In genomic region chr8:110196678-110197077, GRCm38 (mm10) we compare ENCODE assay signal across 10 mouse cellular contexts. TPM values are rescaled to one million over a fixed set of nuclear protein-coding genes. Genes with fewer than 3 reads are reported as not detected.
A peak's percentile ranks its signal among the peaks of the same experiment; 100 is the strongest.
DNase-seq lines count a peak whose midpoint lies in the region; ATAC-seq and TF ChIP-seq lines count a peak whose summit lies in the region.
"Had no signal": no experiment of that assay in that cellular context is flagged by ENCODE, and none has a peak within 500 bp of the region (broad histone marks: within the 10 kb centered on the region; RNA-seq: fewer than 3 reads in every experiment).

No protein-coding gene starts in this region.

- H3K4me3 ChIP-seq in heart, embryonic 12.5 days, result no peak overlapping the region
- H3K4me3 ChIP-seq in ES-E14 (ENCODE audit: insufficient read depth in 1 of 2, low read depth in 1 of 2, low read length in 2 of 2, poor library complexity in 1 of 2, severe bottlenecking in 1 of 2), result no peak overlapping the region
- H3K4me3 ChIP-seq in lung, embryonic 16.5 days (ENCODE audit: low read length), result no peak overlapping the region
- H3K4me3 ChIP-seq in layer of hippocampus, adult 2 months, result no peak overlapping the region

- in situ Hi-C loops in ES-E14 (cut with MboI; ENCODE audit: low sequenced_read_pairs in 2 of 2, unreplicated experiment in 2 of 2), result no loop called here

- H3K4me2 ChIP-seq in heart, embryonic 12.5 days, result no peak overlapping the region
- H3K4me2 ChIP-seq in lung, embryonic 16.5 days (ENCODE audit: low read depth, low read length), result no peak overlapping the region

- no peak overlapping the region for H3K27ac ChIP-seq in heart, embryonic 12.5 days (ENCODE audit: poor library complexity, severe bottlenecking)
- no peak overlapping the region for H3K27ac ChIP-seq in ES-E14 (ENCODE audit: insufficient read depth, low read depth, low read length, poor library complexity, severe bottlenecking)
- no peak overlapping the region for H3K27ac ChIP-seq in lung, embryonic 16.5 days (ENCODE audit: low read length)
- H3K27ac ChIP-seq in layer of hippocampus, adult 2 months, result no peak overlapping the region

- no peak for TF ChIP-seq CTCF in layer of hippocampus, adult 2 months (conservative IDR thresholded peaks at IDR 0.05)

- H3K36me3 ChIP-seq in heart, embryonic 12.5 days, result no peaks in the 10 kb centered on the region
- no peaks in the 10 kb centered on the region for H3K36me3 ChIP-seq in ES-E14 (ENCODE audit: control insufficient read depth, insufficient read depth, low read length, poor library complexity, severe bottlenecking)
- H3K36me3 ChIP-seq in lung, embryonic 16.5 days (ENCODE audit: control insufficient read depth, insufficient read depth, low read length), result no peaks in the 10 kb centered on the region

- WGBS in heart, embryonic 12.5 days, result under 1% methylated on average over 5 of the region's 5 CpGs
- WGBS in lung, embryonic 16.5 days, result 2% methylated on average over 5 of the region's 5 CpGs

- H3K9me3 ChIP-seq in heart, embryonic 12.5 days (replicated peaks), result no peaks in the 10 kb centered on the region
- no peaks in the 10 kb centered on the region for H3K9me3 ChIP-seq in ES-E14 (ENCODE audit: control insufficient read depth, insufficient read depth, low read depth, low read length)
- no peaks in the 10 kb centered on the region for H3K9me3 ChIP-seq in lung, embryonic 16.5 days (ENCODE audit: control insufficient read depth, low read length)

- peak; percentile 5 to 41 for DNase-seq in heart, adult 18-20 months
- DNase-seq in ES-E14 (ENCODE audit: low read depth, low spot score), result peak; percentile 47
- DNase-seq in embryo, embryonic 11.5 days (ENCODE audit: low read depth, low spot score), result peak; percentile 73
- DNase-seq in thymus, postnatal 4 days, result peak; percentile 71
- no peak for DNase-seq in right cerebral cortex, postnatal 36 days (ENCODE audit: low spot score in 2 of 2)
- no peak for DNase-seq in layer of hippocampus, adult 2 months (ENCODE audit: low spot score in 2 of 2)

- H3K27me3 ChIP-seq in heart, embryonic 12.5 days (replicated peaks), result no peaks in the 10 kb centered on the region
- H3K27me3 ChIP-seq in lung, embryonic 16.5 days (ENCODE audit: control insufficient read depth, insufficient read depth, low read depth, low read length), result no peaks in the 10 kb centered on the region

- H3K9ac ChIP-seq in heart, embryonic 12.5 days, result no peak overlapping the region
- no peak overlapping the region for H3K9ac ChIP-seq in ES-E14 (ENCODE audit: insufficient read depth, low read depth, low read length, poor library complexity, severe bottlenecking)
- H3K9ac ChIP-seq in lung, embryonic 16.5 days (ENCODE audit: low read length), result no peak overlapping the region

- no peaks in the 10 kb centered on the region for H3K4me1 ChIP-seq in heart, embryonic 12.5 days (replicated peaks)
- H3K4me1 ChIP-seq in ES-E14 (ENCODE audit: control insufficient read depth in 2 of 2, insufficient read depth in 2 of 2, low read length in 2 of 2, poor library complexity in 1 of 2), result no peaks in the 10 kb centered on the region
- H3K4me1 ChIP-seq in lung, embryonic 16.5 days (replicated peaks; ENCODE audit: control insufficient read depth, insufficient read depth, low read length), result no peaks in the 10 kb centered on the region

- no peak for ATAC-seq in heart, embryonic 12.5 days (ENCODE audit: insufficient number of reproducible peaks, low FRiP score)
- 0 out of 2 replicates have a peak, but pooled peaks have one; percentile 34 for ATAC-seq in lung, embryonic 16.5 days (ENCODE audit: low read depth)

TF ChIP-seq in ES-E14, 5 proteins besides CTCF, POLR2A, EP300 and RAD21:
- TF ChIP-seq ZNF384 (IDR thresholded peaks at IDR 0.05; ENCODE audit: low read depth, low read length) (no peak), HCFC1 (IDR thresholded peaks at IDR 0.05; ENCODE audit: borderline replicate concordance, insufficient read depth, low read length) (no peak), ZC3H11A (IDR thresholded peaks at IDR 0.05; ENCODE audit: borderline replicate concordance, low read depth, low read length) (no peak), CHD2 (IDR thresholded peaks at IDR 0.05; ENCODE audit: low read depth, low read length) (no peak), MAFK (IDR thresholded peaks at IDR 0.05; ENCODE audit: insufficient read depth, low read depth, low read length) (no peak)
TF ChIP-seq in ES-E14: peak in this region for 0.

RNA-seq across cellular contexts. Expression of gene Cmtr2, which starts 18.8 kb away (rescaled TPM):
- total RNA-seq in heart, adult 18-20 months (2021), result 1 to 10 TPM; 2.4 to 3.3 TPM
- 6.4 and 6.7 TPM in 2 replicates for polyA plus RNA-seq in heart, embryonic 12.5 days (2016; fragmentation: Nextera tagmentation; extraction: Ambion mirVana)
- 4.9 and 6.5 TPM in 2 replicates for total RNA-seq in ES-E14 (2012; rRNA removed)
- polyA plus RNA-seq in lung, embryonic 16.5 days (2015; fragmentation: Nextera tagmentation; extraction: Ambion mirVana), result 7.1 and 8.5 TPM in 2 replicates
- 1 to 10 TPM; 5.9 TPM for total RNA-seq in layer of hippocampus, adult 2 months (2021)

RNA-seq across cellular contexts. Expression of gene Calb2, which starts 28.7 kb away (rescaled TPM):
- not detected for total RNA-seq in heart, adult 18-20 months (2021)
- 1.7 and 1.8 TPM in 2 replicates for polyA plus RNA-seq in heart, embryonic 12.5 days (2016; fragmentation: Nextera tagmentation; extraction: Ambion mirVana)
- total RNA-seq in ES-E14 (2012; rRNA removed), result 2.8 and 3.2 TPM in 2 replicates
- polyA plus RNA-seq in lung, embryonic 16.5 days (2015; fragmentation: Nextera tagmentation; extraction: Ambion mirVana), result 12.8 and 15.4 TPM in 2 replicates
- total RNA-seq in layer of hippocampus, adult 2 months (2021), result 10 to 100 TPM; 32.4 to 41.5 TPM
- total RNA-seq: hematopoietic stem cell, adult 5-6 weeks; neutrophil, adult 5-6 weeks had no signal

Comparison
In these comparisons a context has a peak if more than half of its experiments do, and no peak if none do; other contexts are left out.
1. DNase-seq: peak in heart, adult 18-20 months (2 of 2), ES-E14 (single experiment), embryo, embryonic 11.5 days (single experiment) and thymus, postnatal 4 days (single experiment); none in right cerebral cortex, postnatal 36 days (0 of 2) and layer of hippocampus, adult 2 months (0 of 2).